Mouse (Mus musculus) erythroblast, embryonic 14.5 days (primary cell): ENCODE measurements around the gene Arrdc2.

Experiments
- GATA1 ChIP-seq: IDR thresholded peaks from 2 replicates; pipeline ENCODE4 v1.6.1; 2012; ENCODE audit warnings: low read length, inconsistent platforms, mixed read lengths
- TAL1 ChIP-seq: IDR thresholded peaks from 3 replicates; pipeline ENCODE4 v1.6.1; 2012; ENCODE audit warnings: low read length, inconsistent platforms, mixed read lengths

- TF ChIP-seq GATA1 (no peak), TAL1 (no peak)
These were observed 26.0 kb upstream of the Arrdc2 start for GRCm38 (mm10) chr8:70865350-70866000.
